Mouse (Mus musculus) B cell, adult 67 days (primary cell): Measurements from ENCODE around the gene Rala. TPM values are rescaled to one million over a fixed set of nuclear protein-coding genes. Genes with fewer than 3 reads are reported as not detected.

Experiments used
- total RNA-seq, 2 experiments: library from RNA; stranded (reverse); gene quantifications; 4 replicates each; pipeline ENCODE4 v1.2.4; 2023

Gene Rala
- 10 to 100 TPM; 32.0 to 33.2 TPM for total RNA-seq

DNA sequence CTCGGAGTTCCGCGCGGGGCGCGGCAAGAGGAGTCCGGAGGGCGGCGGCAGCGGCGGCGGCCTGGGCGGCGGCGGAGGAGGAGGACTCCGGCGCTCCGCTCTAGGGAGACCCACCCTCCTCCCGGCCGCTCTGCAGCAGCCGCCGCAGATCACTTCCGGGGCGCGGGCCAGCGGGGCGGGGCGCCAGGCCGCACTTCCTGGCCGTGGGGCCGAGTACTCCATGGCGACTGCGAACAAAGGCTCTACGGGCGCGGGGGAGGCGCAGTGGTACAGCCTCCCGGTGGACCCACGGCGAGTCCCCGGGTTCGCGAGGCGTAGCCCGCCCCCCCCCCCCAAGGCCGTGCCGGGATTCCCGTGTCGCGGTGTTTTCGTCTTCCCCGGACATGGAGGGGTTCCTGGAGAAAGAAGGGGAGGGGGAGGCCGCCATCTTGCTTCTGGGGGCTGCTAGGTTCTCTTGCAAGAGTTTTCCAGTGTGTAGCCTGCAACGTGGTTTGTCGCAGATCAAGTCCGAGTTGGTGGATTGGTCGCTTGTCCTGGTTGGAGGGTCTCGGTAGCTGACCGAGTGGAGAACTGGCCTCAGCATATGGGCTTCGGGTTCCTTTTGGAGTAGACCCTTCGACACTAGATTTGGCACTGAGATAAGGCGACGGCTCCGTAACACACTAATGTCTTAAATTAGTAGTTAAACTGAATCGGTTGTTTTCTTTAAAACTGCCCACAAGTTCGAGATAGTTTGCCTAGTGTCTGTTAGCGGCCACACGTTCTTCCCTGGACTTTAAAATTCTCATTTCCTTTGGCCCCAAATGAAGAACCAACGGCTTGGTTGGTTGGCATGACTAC is at the start of gene Rala:
Gene Rala, minus strand, starts transcription at position 162 of the 840 bp plus-strand sequence.

DNA sequence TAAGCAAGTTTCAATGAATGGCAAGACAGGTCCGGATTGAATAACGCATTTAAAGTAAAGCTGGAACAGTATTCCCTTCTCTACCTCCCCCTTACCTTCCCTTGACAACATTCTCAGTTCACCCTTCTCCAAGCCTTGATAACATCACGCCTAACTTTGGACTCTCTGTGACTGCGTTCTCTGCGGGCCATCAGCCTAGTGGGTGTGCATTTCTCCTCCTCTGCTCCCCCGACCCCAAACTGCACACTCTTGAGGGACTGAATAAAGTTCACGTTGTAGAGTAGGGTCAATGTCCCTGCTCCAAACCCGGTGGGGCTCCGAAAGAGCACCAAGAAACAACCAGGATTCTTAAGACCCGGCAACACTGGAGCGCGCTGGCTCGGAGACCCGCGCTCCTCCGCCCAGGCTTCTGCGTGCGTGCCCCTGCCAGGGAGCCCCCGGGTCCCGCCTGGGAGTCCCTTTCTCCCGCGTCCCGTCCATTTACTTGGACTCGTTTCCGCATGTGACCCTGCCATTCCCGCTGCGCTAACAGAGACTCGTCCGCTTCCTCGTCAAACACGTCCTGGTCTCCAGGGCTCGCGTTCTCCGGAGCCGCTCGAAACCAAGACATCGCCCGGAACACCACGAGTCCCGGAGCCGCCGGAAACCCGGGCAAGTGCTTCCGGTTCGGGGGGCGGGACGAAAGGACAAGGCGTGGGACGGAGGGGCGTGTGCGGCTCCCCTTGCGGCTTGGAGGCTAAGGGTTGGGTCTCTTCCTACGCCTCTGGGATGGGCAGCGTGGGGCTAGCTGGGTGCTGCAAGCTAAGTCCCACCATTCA is 48.9 kb upstream of the Rala start, which contains the start of gene Yae1d1:
Gene Yae1d1, minus strand, starts transcription at position 653 of the 818 bp plus-strand sequence.

Other genes starting within 250 kb of the Rala start
- 10 to 100 TPM; 25.9 to 28.4 TPM for gene Mplkip, start 249.0 kb downstream of the Rala start, total RNA-seq
- not detected for gene Sugct, start 248.7 kb downstream of the Rala start, total RNA-seq
- gene Cdk13, start 139.1 kb downstream of the Rala start, total RNA-seq = 100 to 1,000 TPM; 189 to 206 TPM
- gene Yae1d1, start 49.1 kb upstream of the Rala start, total RNA-seq = 10 to 100 TPM in 1 of 2 experiments, 1 to 10 TPM in 1; 10.0 to 13.0 TPM